Mouse (Mus musculus) bone marrow, adult 2 months (tissue): ENCODE measurements at regions not wholly inside any gene's neighbourhood (a gene's known extent, or its start where the extent isn't known, plus 50 kb on each side); places are given as distances from the start of the nearest gene placed in this dataset.

Experiments
- H3K27ac ChIP-seq: fragments of 200-500 bp; 2 replicates; pipeline ENCODE4 v1.5.1; 2012; ENCODE audit warnings: low read depth, mild to moderate bottlenecking, control low read depth, inconsistent platforms, low read length; ENCODE audit not compliant: control insufficient read depth, poor library complexity, insufficient read depth
- H3K4me1 ChIP-seq: fragments of 200-500 bp; 2 replicates; pipeline ENCODE4 v1.6.1; 2011; ENCODE audit warnings: low read length; ENCODE audit not compliant: control insufficient read depth, insufficient read depth
- H3K4me3 ChIP-seq: fragments of 200-500 bp; replicated peaks from 2 replicates; pipeline ENCODE3; 2011; ENCODE audit warnings: mild to moderate bottlenecking, low read depth, low read length, control low read depth; ENCODE audit not compliant: control insufficient read depth
- CTCF ChIP-seq: fragments of 200-500 bp; IDR thresholded peaks from 2 replicates; pipeline ENCODE4 v1.5.1; 2011; ENCODE audit warnings: low read length, control low read depth; ENCODE audit not compliant: control insufficient read depth, insufficient read depth
- POLR2A ChIP-seq: fragments of 200-500 bp; IDR thresholded peaks from 2 replicates; pipeline ENCODE4 v1.6.1; 2011; ENCODE audit warnings: low read depth, mild to moderate bottlenecking, control low read depth, low read length, borderline replicate concordance; ENCODE audit not compliant: control insufficient read depth
- WGBS: fragments of 180-500 bp; shearing (Covaris S2); methylation state at CpG from one replicate; pipeline ENCODE4 v1.1.7; 2018; 5-methylcytosine and 5-hydroxymethylcytosine counted together

- Histone ChIP-seq H3K27ac (no peak overlapping the region), H3K4me3 (no peak overlapping the region), H3K4me1 (no peaks in the 10 kb centered on the region; the same call in none of the 2 replicates)
- TF ChIP-seq CTCF (no peak), POLR2A (no peak)
- 23% methylated on average over 14 of the region's 14 CpGs for WGBS
These were observed 69.7 kb upstream of the Prep start for GRCm38 (mm10) chr10:44997184-44997905.

- no peak for TF ChIP-seq POLR2A
- TF ChIP-seq CTCF, result no peak
- 90% methylated on average over 6 of the region's 6 CpGs for WGBS
- no peak overlapping the region for H3K4me3 ChIP-seq
- no peaks in the 10 kb centered on the region; the same call in 1 of the 2 replicates for H3K4me1 ChIP-seq
- H3K27ac ChIP-seq, result no peak overlapping the region
These were observed 71.2 kb upstream of the Prep start for GRCm38 (mm10) chr10:44995756-44996155.

DNA sequence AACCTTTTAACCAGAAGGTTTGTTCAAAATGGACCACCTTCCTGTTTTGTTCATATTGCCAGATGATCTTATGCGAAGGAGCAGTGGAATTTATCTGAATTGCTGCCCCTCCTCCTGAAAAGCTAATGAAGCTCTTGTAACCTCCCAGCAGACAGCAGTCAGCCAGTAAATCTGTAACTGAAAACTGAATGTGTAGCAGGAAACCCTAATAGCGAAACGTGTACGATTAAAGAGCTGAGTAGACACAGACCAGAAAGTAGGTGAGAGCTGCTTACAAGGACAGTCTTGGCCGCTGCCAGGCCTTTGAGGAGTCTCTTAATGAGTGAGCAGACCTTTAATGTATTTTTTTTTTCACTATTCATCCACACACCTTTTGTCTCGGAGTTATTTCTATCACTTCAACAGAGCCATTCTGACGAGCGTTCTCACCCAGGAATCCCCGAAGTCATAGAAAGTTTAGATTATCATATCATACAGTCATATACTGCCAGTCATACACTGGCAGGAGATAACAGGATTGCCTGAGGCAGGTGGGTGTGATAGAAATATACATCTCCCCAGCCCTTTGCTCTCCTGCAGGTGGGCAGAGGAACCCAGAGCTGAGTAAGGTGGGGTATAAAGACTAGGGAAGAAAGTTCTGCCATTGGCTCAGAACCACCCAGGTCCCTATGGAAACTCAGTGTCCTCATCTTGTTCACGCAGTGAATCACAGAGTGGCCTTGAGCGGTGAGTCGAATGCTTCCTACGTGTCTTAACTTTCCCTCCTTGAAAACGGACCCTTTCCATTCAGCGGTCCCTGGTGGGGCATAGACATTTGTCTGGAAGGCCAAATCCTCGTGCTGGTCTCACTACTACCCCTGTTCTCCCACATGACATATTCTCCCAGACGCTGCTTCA, 72.4 kb upstream of the Prep start:
- Histone ChIP-seq H3K27ac (no peak overlapping the region), H3K4me1 (no peaks in the 10 kb centered on the region; the same call in 1 of the 2 replicates), H3K4me3 (no peak overlapping the region)
- 82% methylated on average over 17 of the region's 17 CpGs for WGBS
- TF ChIP-seq POLR2A (no peak), CTCF (no peak)

DNA sequence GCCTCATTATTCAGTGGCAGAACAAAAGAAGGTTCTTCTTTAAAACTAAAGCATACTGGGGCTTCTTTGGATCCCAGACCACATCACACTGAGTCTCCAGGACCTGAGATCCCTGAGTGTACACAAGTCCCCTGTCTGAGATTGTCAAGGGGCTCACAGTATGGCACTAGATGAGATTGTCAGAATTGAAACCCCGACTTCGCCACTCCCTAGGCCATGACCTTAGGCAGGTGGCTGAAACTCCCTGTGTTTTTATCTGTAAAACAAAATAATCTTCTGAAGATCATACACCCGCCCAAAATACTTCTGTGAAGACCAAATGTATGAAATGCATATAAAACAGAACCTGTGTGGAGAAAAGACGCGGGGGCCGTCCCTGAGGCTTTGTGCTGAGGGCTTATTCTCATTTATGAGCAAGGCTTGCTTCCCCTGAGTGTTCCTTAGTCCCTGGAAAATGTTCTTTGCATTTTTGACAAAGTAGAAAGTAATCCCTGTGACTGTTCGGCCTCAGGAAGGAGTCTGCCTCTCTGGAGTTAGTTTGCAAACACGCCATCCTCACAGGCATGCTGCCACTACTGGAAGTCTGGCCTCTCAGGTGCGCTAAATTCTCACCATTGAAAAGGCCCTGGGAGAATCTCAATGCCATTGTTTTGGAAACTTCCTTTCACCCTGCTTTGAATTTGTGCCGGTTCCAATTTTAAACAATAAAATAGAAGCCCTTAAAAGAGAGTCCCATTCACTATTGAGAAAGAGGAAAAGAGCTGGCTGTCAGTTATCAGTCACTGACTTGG, 73.3 kb upstream of the Prep start:
- Histone ChIP-seq H3K4me3 (no peak overlapping the region), H3K27ac (no peak overlapping the region), H3K4me1 (no peaks in the 10 kb centered on the region; the same call in 1 of the 2 replicates)
- TF ChIP-seq POLR2A (no peak), CTCF (no peak)
- 77% methylated on average over 10 of the region's 10 CpGs for WGBS

DNA sequence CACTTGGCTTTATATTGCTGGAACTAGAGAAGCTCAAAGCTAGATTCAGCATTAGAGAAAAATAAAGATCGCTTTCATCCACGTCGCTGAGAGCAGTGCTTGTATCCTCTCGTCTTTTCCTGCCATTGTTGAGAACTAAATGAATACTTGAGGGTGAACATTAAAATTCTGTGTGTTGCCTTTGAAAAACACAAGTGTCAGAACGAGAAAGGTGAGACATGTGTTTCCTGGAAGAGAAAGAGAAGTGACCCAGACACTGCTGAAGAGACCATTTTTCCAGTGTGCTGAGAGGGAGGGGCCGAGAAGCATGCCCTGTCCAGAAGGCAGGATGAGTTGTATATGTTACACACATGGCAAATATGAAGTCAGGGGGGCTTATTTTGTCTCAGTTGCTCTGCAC, 77.5 kb upstream of the Prep start:
- WGBS, result 66% methylated on average over 6 of the region's 6 CpGs
- Histone ChIP-seq H3K27ac (no peak overlapping the region), H3K4me3 (no peak overlapping the region), H3K4me1 (no peaks in the 10 kb centered on the region)
- no peak for TF ChIP-seq POLR2A
- TF ChIP-seq CTCF, result no peak

GRCm38 (mm10) chr10:44988756-44989155, 78.2 kb upstream of the Prep start:
- no peak overlapping the region for H3K27ac ChIP-seq
- no peaks in the 10 kb centered on the region for H3K4me1 ChIP-seq
- H3K4me3 ChIP-seq, result no peak overlapping the region
- TF ChIP-seq POLR2A, result no peak
- no peak for TF ChIP-seq CTCF
- 72% methylated on average over 8 of the region's 8 CpGs for WGBS

- WGBS, result 75% methylated on average over 4 of the region's 4 CpGs
- TF ChIP-seq CTCF, result no peak
- TF ChIP-seq POLR2A, result no peak
- Histone ChIP-seq H3K4me1 (no peaks in the 10 kb centered on the region), H3K27ac (no peak overlapping the region), H3K4me3 (no peak overlapping the region)
These were observed 79.4 kb upstream of the Prep start for GRCm38 (mm10) chr10:44987615-44988014.

GRCm38 (mm10) chr10:44981913-44982312, 85.1 kb upstream of the Prep start:
- TF ChIP-seq POLR2A, result no peak
- no peak for TF ChIP-seq CTCF
- WGBS, result 34% methylated on average over 2 of the region's 2 CpGs
- H3K4me1 ChIP-seq, result no peaks in the 10 kb centered on the region

More at GRCm38 (mm10) chr10:44981913-44982312, 85.1 kb upstream of the Prep start:
- Histone ChIP-seq H3K4me3 (no peak overlapping the region), H3K27ac (no peak overlapping the region)
